Mouse (Mus musculus): ENCODE measurements around the gene Defb5.

GRCm38 (mm10) chr8:19238101-19238500 lies 9.3 kb upstream of the Defb5 start:
- no peak for TF ChIP-seq POLR2A (IDR thresholded peaks at IDR 0.05; ENCODE audit: borderline replicate concordance, insufficient read depth, low read length)
- no peak for TF ChIP-seq CTCF (IDR thresholded peaks at IDR 0.05; ENCODE audit: borderline replicate concordance, insufficient read depth, low read depth, low read length)

Measured in cerebellum, adult 2 months (tissue).